Mouse (Mus musculus) myocyte (in vitro differentiated cells): ENCODE results near the gene Dscaml1.

Experiments used
- CEBPB ChIP-seq: IDR thresholded peaks from 2 replicates; pipeline ENCODE4 v1.6.1; 2011; ENCODE audit warnings: mild to moderate bottlenecking, moderate library complexity; ENCODE audit not compliant: poor library complexity, insufficient read depth, severe bottlenecking
- E2F4 ChIP-seq: IDR thresholded peaks from one replicate; pipeline ENCODE4 v1.6.1; 2011; ENCODE audit warnings: mild to moderate bottlenecking, control low read depth, moderate library complexity; ENCODE audit not compliant: insufficient read depth
- MAX ChIP-seq: IDR thresholded peaks from one replicate; pipeline ENCODE4 v1.6.1; 2011; ENCODE audit warnings: low read depth, mild to moderate bottlenecking, control low read depth
- MYOD1 ChIP-seq, 3 experiments: IDR thresholded peaks; one replicate each; pipeline ENCODE4 v1.6.1; 2011; ENCODE audit warnings: control low read depth in 2 of 3, low read depth in 2 of 3, mild to moderate bottlenecking in 2 of 3, moderate library complexity in 1 of 3; ENCODE audit not compliant: insufficient read length in 2 of 3, control insufficient read depth in 1 of 3
- MYOG ChIP-seq, 3 experiments: IDR thresholded peaks; one replicate each; pipeline ENCODE4 v1.6.1; 2011; ENCODE audit warnings: control low read depth in 2 of 3, low read depth in 2 of 3, mild to moderate bottlenecking in 2 of 3; ENCODE audit not compliant: insufficient read length in 2 of 3, control insufficient read depth in 1 of 3, insufficient read depth in 1 of 3
- POLR2A ChIP-seq: IDR thresholded peaks from one replicate; pipeline ENCODE4 v1.6.1; 2011; ENCODE audit warnings: low read depth, mild to moderate bottlenecking, control low read depth, moderate library complexity; ENCODE audit not compliant: insufficient read length
- POLR2AphosphoS2 ChIP-seq: IDR thresholded peaks from one replicate; pipeline ENCODE4 v1.6.1; 2011; ENCODE audit warnings: low read depth, control low read depth; ENCODE audit not compliant: insufficient read length
- REST ChIP-seq: IDR thresholded peaks from one replicate; pipeline ENCODE4 v1.6.1; 2011; ENCODE audit warnings: mild to moderate bottlenecking, control low read depth, moderate library complexity; ENCODE audit not compliant: insufficient read depth, insufficient read length
- TCF12 ChIP-seq: IDR thresholded peaks from one replicate; pipeline ENCODE4 v1.6.1; 2011; ENCODE audit warnings: mild to moderate bottlenecking, control low read depth; ENCODE audit not compliant: poor library complexity, insufficient read depth, severe bottlenecking
- USF1 ChIP-seq: IDR thresholded peaks from one replicate; pipeline ENCODE4 v1.6.1; 2011; ENCODE audit warnings: low read depth, mild to moderate bottlenecking, control low read depth, moderate library complexity

DNA sequence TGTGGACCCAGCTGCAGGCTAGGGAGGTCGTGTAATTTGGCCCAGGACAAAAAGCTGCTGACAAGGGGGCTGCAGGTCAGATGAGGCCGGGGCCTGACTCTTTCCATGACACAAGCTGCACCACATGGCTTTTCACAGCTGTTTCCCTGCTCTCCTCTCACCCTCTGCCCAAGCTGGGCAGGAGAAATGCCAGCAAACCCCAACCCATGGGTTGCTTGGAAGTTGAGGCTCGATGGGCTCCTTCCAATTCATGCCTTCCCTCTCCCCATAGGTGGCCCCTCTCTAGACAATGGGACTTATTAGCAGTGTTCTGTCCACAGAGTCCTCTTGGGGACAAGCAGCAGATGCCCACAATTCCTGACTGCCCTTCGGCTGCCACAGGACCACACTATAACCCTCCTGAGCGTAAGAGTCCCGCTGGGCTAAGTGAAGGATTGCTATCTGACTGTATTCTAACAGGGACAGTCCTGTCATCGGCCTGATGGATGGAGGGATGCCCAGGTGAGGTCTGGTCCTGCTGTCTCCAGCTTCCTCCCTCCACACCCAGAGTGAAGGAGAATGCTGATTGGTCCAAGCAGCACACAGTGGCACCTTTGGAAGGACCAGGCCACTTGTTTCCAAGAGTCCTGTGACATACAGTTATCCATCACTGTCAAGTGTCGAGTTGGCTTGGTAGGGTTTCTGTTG lies 365.2 kb downstream of the Dscaml1 start:
- TF ChIP-seq TCF12 (no peak), POLR2A (no peak), MAX (no peak), E2F4 (no peak), POLR2AphosphoS2 (no peak), REST (no peak), MYOG (IDR thresholded peaks at IDR 0.05; ENCODE audit: control insufficient read depth in 1 of 3, insufficient read depth in 1 of 3, insufficient read length in 2 of 3, low read depth in 2 of 3) (no peak), CEBPB (no peak), MYOD1 (IDR thresholded peaks at IDR 0.05; ENCODE audit: control insufficient read depth in 1 of 3, insufficient read length in 2 of 3, low read depth in 2 of 3) (no peak), USF1 (no peak)
